Mouse (Mus musculus) spleen, embryonic (tissue): ENCODE measurements around the gene Xpc.

Experiments
- CTCF ChIA-PET: fragments of 350-600 bp; sonication (Branson Sonifier 250); formaldehyde crosslinking; loops from one replicate; lab custom pipeline; 2022; lab: Charles Lee

Xpc gene

DNA sequence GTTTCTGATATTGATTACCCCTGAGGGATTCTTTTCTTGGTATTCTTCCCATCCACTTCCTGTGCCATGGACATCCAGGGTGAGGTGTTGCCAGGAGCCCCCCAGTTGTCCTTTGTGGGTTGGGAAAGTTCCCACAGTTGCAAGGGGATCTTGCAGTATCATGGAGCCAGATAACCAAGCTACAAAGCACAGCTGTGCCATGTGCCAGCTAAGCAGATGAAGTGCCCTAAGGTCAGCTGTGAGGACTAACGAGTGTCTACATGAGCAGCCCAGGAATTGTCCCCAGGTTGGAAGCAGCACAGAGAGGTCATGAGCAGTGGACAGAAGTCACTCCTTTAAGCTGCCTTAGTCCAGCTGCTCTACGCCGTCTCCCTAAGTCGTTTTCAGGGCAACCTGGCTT, 9.9 kb upstream of the Xpc start:
- CTCF ChIA-PET, result interaction anchor here (0.6 to 0.7 kb wide), 2 partner anchors 113 to 182 kb away, joined by 3 to 6 read pairs; no protein-coding TSS in a partner anchor

DNA sequence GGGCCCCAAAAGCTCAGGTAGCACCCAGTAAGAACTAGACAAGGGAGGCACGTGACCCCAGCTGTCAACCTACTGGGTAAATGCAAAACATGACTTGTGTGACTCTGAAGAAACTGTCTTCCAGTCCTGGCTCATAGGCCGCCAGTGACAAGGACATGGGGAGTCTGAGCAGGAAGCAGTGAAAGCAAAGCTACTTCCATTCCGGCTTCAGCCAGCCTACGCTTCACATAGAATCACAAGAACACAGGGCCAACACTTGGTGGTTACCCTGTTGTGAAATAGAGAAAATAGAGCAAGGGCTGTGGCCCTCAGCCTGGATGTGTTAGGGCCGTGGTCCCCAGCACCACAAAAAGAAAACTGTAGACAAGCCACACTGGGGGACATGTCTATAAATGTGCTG, 7.1 kb upstream of the Xpc start:
- CTCF ChIA-PET, result no interaction called here

GRCm38 (mm10) chr6:91518454-91519020, 2.8 kb upstream of the Xpc start:
- CTCF ChIA-PET, result no interaction called here

GRCm38 (mm10) chr6:91514737-91515362, 838 bp downstream of the Xpc start:
- CTCF ChIA-PET, result no interaction called here

- CTCF ChIA-PET, result no interaction called here
These were observed 1.6 kb downstream of the Xpc start for GRCm38 (mm10) chr6:91514135-91514534.

DNA sequence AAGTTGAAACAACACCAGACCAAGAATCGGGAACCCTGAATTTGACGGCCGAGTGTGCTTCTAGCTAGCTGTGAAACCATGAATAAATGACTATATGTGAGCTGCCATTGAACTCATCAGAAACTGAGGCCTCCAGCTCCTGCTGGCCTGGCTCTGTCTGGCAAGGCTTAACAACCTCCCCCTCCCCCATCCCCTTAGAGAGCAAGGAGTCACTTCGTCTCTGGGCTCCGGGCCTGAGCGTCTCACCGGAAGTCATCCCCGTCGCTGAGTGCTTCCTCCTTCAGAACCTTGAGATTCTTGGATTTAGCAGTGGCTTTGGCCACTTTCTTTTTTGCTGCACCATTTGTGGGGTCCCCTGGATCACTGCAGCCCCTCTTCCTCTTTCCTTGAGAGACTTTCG, 5.5 kb downstream of the Xpc start:
- CTCF ChIA-PET, result interaction anchor here (0.7 kb wide), 1 partner anchor 590 kb away, joined by 3 read pairs; no protein-coding TSS in a partner anchor

GRCm38 (mm10) chr6:91509326-91509725, 6.4 kb downstream of the Xpc start:
- CTCF ChIA-PET, result interaction anchor here (0.7 kb wide), 1 partner anchor 1175 kb away, joined by 3 read pairs; no protein-coding TSS in a partner anchor

- CTCF ChIA-PET, result no interaction called here
These were observed 7.6 kb downstream of the Xpc start for GRCm38 (mm10) chr6:91508041-91508440.

- CTCF ChIA-PET, result no interaction called here
These were observed 9.7 kb downstream of the Xpc start for GRCm38 (mm10) chr6:91506036-91506435.

DNA sequence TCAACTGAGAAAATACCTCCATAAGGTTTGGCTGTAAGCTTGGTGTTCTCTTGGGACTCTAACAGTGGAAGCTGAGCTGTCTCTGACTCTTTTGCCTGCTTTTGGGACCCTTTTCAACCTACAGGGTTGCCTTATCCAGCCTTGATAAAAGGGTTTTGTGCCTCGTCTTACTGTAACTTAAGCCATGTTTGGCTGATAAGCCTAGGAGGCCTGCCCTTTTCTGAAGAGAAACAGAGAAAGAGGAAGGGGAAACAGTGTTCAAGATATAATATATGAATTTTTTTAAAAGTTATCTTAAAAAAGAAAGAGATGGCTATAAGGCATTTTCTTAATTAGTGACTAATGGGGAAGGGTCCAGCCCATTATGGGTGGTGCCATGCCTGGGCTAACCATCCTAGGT, 12.4 kb downstream of the Xpc start:
- CTCF ChIA-PET, result no interaction called here

DNA sequence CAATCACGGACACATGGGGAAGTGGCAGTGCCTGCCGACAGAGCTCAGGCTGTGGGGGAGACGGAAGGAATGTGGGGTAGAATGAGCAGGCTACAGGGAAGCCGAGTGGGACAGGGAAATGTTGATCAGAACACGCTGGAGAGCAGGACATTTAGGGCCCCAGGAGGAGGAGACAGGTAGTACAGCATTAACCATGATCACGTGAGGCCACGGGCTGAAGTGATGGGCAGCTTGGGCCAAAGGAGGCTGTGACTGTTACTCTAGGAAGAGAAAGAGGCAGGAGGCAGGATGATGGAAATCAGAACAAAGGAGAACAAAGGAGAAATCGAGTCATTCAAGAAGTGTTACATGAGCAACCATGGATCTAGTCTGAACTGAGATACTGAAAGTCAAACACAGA, 21.2 kb downstream of the Xpc start:
- CTCF ChIA-PET, result no interaction called here

DNA sequence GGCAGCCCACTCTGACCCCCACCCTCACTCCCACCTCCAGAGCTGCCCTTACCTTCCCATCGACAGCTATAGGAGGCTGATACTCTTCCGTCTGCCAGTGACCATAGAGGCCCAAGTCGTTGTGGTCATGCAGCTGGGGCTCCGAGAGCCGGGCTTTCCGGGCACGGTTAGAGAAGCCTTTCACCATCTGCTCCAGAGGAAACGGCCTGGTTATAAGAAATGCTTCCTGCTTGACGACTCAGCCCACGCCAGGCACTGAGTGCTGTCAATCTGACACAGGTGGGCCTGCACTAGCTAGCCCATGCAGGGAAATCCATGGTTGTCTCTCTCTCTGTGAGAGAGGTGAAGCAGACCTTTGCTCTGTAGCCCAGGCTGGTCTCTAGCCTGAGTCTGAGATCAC, 22.6 kb downstream of the Xpc start:
- CTCF ChIA-PET, result no interaction called here

DNA sequence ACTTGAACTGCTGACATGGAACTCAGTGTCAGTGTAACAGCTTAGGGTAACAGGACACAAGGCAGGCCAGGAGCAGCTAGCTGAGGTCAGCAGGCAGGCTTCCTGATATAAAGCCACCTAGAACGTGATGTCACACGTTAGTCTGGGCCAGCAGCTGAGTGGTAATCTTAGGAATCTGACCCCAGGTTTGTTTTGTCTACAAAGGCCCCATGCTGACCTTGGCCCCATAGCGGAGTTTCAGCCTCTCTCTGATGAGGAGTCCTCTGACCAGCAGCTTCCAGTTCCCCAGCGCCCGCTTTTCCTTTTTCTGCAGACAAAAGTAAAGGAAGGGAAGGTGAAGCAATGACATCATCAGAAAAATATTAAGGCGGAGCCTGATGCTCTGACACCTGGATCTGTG, 24.7 kb downstream of the Xpc start:
- CTCF ChIA-PET, result interaction anchor here (0.5 kb wide), 1 partner anchor 23 kb away, joined by 6 read pairs; no protein-coding TSS in a partner anchor

DNA sequence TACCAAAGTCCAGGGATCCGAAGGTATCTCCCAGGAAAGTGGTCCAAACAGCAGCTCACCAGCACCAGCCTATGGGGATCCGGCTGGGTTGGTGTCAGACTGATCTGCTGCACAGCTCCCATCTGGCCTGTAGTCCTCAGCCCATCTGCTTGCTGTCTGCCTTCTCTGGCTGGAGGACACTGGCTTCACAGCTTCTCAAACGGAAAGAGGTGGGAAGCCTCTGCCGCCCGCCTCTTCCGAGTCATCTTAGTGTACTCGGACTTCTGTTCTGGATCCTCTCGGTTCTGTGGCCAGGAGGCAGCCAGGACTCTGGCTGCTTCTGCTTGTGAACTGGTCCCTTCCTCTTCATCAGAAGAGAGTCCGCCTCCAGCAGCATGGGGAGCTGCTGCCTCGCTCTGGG, 25.8 kb downstream of the Xpc start:
- CTCF ChIA-PET, result no interaction called here

DNA sequence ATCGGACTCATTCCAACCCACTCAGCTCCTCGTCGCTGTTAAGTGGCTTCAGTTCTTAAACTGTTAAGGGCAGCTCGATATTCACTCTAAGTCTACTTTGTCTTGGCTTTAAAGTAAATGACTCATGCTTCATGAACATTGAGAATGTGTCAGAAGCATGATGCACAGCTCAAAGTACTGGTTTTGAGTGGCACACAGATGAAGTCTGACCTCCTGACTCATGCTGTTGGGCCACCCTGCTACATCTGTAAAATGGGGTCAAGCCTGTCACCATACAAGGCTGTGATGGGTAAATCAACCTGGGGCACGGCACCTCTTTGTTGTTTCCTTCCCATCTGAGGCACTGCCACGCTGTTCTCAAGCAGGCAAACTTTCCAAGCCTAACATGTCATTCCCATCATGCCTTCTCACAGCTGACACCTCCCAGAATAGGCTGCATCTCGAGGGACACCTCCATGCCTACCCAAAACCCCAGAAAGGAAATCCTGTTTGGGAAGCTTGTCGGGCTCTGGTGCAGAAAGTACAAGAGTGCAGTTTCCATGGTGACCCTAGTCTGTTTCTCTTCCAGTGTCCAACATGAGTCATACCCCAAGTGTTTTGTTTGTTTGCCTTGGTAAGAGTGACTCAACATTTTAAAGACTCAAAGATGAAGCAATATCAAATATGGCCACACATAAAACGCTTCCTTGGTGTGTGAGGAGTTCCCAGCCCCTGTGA, 27.0 kb downstream of the Xpc start:
- CTCF ChIA-PET, result no interaction called here

DNA sequence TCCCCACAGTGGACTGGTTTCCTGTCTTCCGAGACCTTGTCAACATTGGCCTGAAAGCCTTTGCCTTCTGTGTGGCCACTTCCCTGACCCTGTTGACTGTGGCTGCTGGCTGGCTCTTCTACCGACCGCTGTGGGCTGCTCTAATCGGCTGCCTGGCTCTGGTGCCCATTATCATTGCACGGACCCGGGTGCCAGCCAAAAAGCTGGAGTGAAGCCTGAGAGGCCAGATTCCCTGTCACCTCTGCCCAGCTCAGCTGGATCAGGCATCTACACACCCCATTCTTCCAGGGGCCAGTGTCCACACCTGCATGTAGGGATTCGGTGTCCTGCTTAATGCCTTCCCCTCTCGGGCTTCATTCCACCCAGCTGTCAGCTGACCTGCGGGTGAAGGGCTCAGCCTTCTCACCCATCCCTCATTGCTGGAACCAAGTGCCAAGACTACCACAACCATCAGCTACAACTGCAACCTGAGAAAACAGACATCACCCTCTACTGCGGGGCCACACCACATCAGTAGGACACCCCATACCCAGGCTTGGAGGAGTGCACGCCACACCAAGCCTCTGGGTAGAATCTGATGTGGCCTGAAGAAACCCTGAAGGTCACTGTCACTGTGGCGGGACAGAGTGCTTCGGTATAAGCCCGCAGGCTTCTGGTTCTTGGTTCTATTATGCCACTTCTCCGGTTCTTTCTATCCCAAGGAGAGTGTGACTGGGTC, 28.8 kb downstream of the Xpc start:
- CTCF ChIA-PET, result no interaction called here

GRCm38 (mm10) chr6:91483371-91483770, 32.3 kb downstream of the Xpc start:
- CTCF ChIA-PET, result no interaction called here

GRCm38 (mm10) chr6:91476541-91476940, 39.1 kb downstream of the Xpc start:
- CTCF ChIA-PET, result no interaction called here

- CTCF ChIA-PET, result no interaction called here
These were observed 41.1 kb downstream of the Xpc start for GRCm38 (mm10) chr6:91474441-91475190.

- CTCF ChIA-PET, result no interaction called here
These were observed 41.8 kb downstream of the Xpc start for GRCm38 (mm10) chr6:91473805-91474440.
